In genomic region chr5:24474025-24474722, GRCm38 (mm10) we compare ENCODE assay signal across 8 mouse cellular contexts. TPM values are rescaled to one million over a fixed set of nuclear protein-coding genes. Genes with fewer than 3 reads are reported as not detected.
DNase-seq lines count a peak whose midpoint lies in the region; ATAC-seq and TF ChIP-seq lines count a peak whose summit lies in the region.

No protein-coding gene starts in this region.

- peak; percentile 40 to 42 for DNase-seq in cerebellum, postnatal 14 days
- no peak for DNase-seq in cerebellum, adult 9-11 months
- no peak for DNase-seq in spleen, adult 18-20 months
- no peak for DNase-seq in layer of hippocampus, postnatal 14 days (ENCODE audit: low spot score in 2 of 2)

- ATAC-seq in granulocyte monocyte progenitor cell, adult 5-6 weeks (replicated peaks; ENCODE audit: poor library complexity, severe bottlenecking), result peak; percentile 18; the same call in 1 of the 2 replicates
- no peak for ATAC-seq in liver, embryonic 12.5 days
- 0 out of 2 replicates have a peak, but pooled peaks have one; percentile 15 for ATAC-seq in neural tube, embryonic 13.5 days (ENCODE audit: low read depth)

- no peaks in the 10 kb centered on the region for H3K9me3 ChIP-seq in E14TG2a.4 (ENCODE audit: low read length)
- H3K9me3 ChIP-seq in liver, embryonic 12.5 days (replicated peaks), result no peaks in the 10 kb centered on the region
- H3K9me3 ChIP-seq in neural tube, embryonic 13.5 days, result no peaks in the 10 kb centered on the region

- 0 out of 2 replicates have a peak overlapping the region, but pooled peaks have one; percentile 10 for H3K9ac ChIP-seq in liver, embryonic 12.5 days
- H3K9ac ChIP-seq in neural tube, embryonic 13.5 days, result peak overlapping the region; percentile 69

- 7% methylated on average over 77 of the region's 77 CpGs for WGBS in liver, embryonic 12.5 days (ENCODE audit: insufficient replicate concordance)
- 3% methylated on average over 70 of the region's 77 CpGs for whole genome bisulfite sequencing in neural tube, embryonic 13.5 days

- peaks cover 26% of the 10 kb centered on the region for H3K27me3 ChIP-seq in E14TG2a.4 (ENCODE audit: insufficient read depth, low read length)
- H3K27me3 ChIP-seq in liver, embryonic 12.5 days (replicated peaks), result peaks cover 43% of the 10 kb centered on the region
- peaks cover 36% of the 10 kb centered on the region for H3K27me3 ChIP-seq in neural tube, embryonic 13.5 days

- H3K27ac ChIP-seq in liver, embryonic 12.5 days, result no peak overlapping the region
- 0 out of 2 replicates have a peak overlapping the region, but pooled peaks have one; percentile 13 for H3K27ac ChIP-seq in neural tube, embryonic 13.5 days (replicated peaks)

- no peak for TF ChIP-seq CTCF in E14TG2a.4 (conservative IDR thresholded peaks at IDR 0.05; ENCODE audit: low read length)

- H3K4me1 ChIP-seq in E14TG2a.4 (replicated peaks; ENCODE audit: low read depth, low read length), result peaks cover 58% of the 10 kb centered on the region
- H3K4me1 ChIP-seq in liver, embryonic 12.5 days, result peaks cover 41% of the 10 kb centered on the region
- H3K4me1 ChIP-seq in neural tube, embryonic 13.5 days (replicated peaks), result peaks cover 50% of the 10 kb centered on the region

- peak overlapping the region; percentile 83 for H3K4me3 ChIP-seq in E14TG2a.4 (replicated peaks; ENCODE audit: low read length)
- peak overlapping the region; percentile 46 for H3K4me3 ChIP-seq in liver, embryonic 12.5 days
- H3K4me3 ChIP-seq in neural tube, embryonic 13.5 days, result peak overlapping the region; percentile 41

- H3K4me2 ChIP-seq in liver, embryonic 12.5 days, result peak overlapping the region; percentile 68
- H3K4me2 ChIP-seq in neural tube, embryonic 13.5 days, result peak overlapping the region; percentile 70

- peaks cover 38% of the 10 kb centered on the region for H3K36me3 ChIP-seq in E14TG2a.4 (ENCODE audit: insufficient read depth, low read length)
- H3K36me3 ChIP-seq in liver, embryonic 12.5 days, result peaks cover 45% of the 10 kb centered on the region
- peaks cover 27% of the 10 kb centered on the region for H3K36me3 ChIP-seq in neural tube, embryonic 13.5 days

RNA-seq across cellular contexts. Expression of gene Agap3, which starts 22.2 kb away (rescaled TPM):
- total RNA-seq in granulocyte monocyte progenitor cell, adult 5-6 weeks (2014; fragmentation: Nextera tagmentation), result 21.5 and 26.8 TPM in 2 replicates
- 19.4 and 31.8 TPM in 2 replicates for total RNA-seq in granulocyte monocyte progenitor cell, adult 5-6 weeks (2017)
- 25.5 and 26.5 TPM in 2 replicates for polyA plus RNA-seq in liver, embryonic 12.5 days (2016; fragmentation: Nextera tagmentation; extraction: Ambion mirVana)
- 64.6 and 80.9 TPM in 2 replicates for polyA plus RNA-seq in neural tube, embryonic 13.5 days (2015; fragmentation: Nextera tagmentation; extraction: Ambion mirVana)
- 100 to 1,000 TPM; 540 to 568 TPM for total RNA-seq in layer of hippocampus, postnatal 14 days (2021)

RNA-seq across cellular contexts. Expression of gene Tmub1, which starts 26.5 kb away (rescaled TPM):
- 6.4 and 18.7 TPM in 2 replicates for total RNA-seq in granulocyte monocyte progenitor cell, adult 5-6 weeks (2014; fragmentation: Nextera tagmentation)
- total RNA-seq in granulocyte monocyte progenitor cell, adult 5-6 weeks (2017), result 8.8 and 11.1 TPM in 2 replicates
- 6.7 and 7.2 TPM in 2 replicates for polyA plus RNA-seq in liver, embryonic 12.5 days (2016; fragmentation: Nextera tagmentation; extraction: Ambion mirVana)
- polyA plus RNA-seq in neural tube, embryonic 13.5 days (2015; fragmentation: Nextera tagmentation; extraction: Ambion mirVana), result 51.2 TPM in 2 replicates
- total RNA-seq in layer of hippocampus, postnatal 14 days (2021), result 10 to 100 TPM; 23.1 to 27.5 TPM

RNA-seq across cellular contexts. Expression of gene Fastk, which starts 29.1 kb away (rescaled TPM):
- 53.8 and 75.7 TPM in 2 replicates for total RNA-seq in granulocyte monocyte progenitor cell, adult 5-6 weeks (2014; fragmentation: Nextera tagmentation)
- total RNA-seq in granulocyte monocyte progenitor cell, adult 5-6 weeks (2017), result 15.9 and 23.3 TPM in 2 replicates
- 72.4 and 78.0 TPM in 2 replicates for polyA plus RNA-seq in liver, embryonic 12.5 days (2016; fragmentation: Nextera tagmentation; extraction: Ambion mirVana)
- polyA plus RNA-seq in neural tube, embryonic 13.5 days (2015; fragmentation: Nextera tagmentation; extraction: Ambion mirVana), result 89.4 and 102 TPM in 2 replicates
- 100 to 1,000 TPM; 113 to 116 TPM for total RNA-seq in layer of hippocampus, postnatal 14 days (2021)

RNA-seq across cellular contexts. Expression of gene Slc4a2, which starts 50.5 kb away (rescaled TPM):
- total RNA-seq in granulocyte monocyte progenitor cell, adult 5-6 weeks (2014; fragmentation: Nextera tagmentation), result 20.9 and 28.9 TPM in 2 replicates
- total RNA-seq in granulocyte monocyte progenitor cell, adult 5-6 weeks (2017), result 13.5 and 29.3 TPM in 2 replicates
- polyA plus RNA-seq in liver, embryonic 12.5 days (2016; fragmentation: Nextera tagmentation; extraction: Ambion mirVana), result 16.2 and 16.6 TPM in 2 replicates
- polyA plus RNA-seq in neural tube, embryonic 13.5 days (2015; fragmentation: Nextera tagmentation; extraction: Ambion mirVana), result 18.5 and 24.6 TPM in 2 replicates
- total RNA-seq in layer of hippocampus, postnatal 14 days (2021), result 10 to 100 TPM; 33.0 to 45.8 TPM

RNA-seq across cellular contexts. Expression of gene Cdk5, which starts 50.8 kb away (rescaled TPM):
- total RNA-seq in granulocyte monocyte progenitor cell, adult 5-6 weeks (2014; fragmentation: Nextera tagmentation), result 24.4 and 36.9 TPM in 2 replicates
- total RNA-seq in granulocyte monocyte progenitor cell, adult 5-6 weeks (2017), result 20.7 and 22.4 TPM in 2 replicates
- polyA plus RNA-seq in liver, embryonic 12.5 days (2016; fragmentation: Nextera tagmentation; extraction: Ambion mirVana), result 13.0 and 14.1 TPM in 2 replicates
- 93.2 and 102 TPM in 2 replicates for polyA plus RNA-seq in neural tube, embryonic 13.5 days (2015; fragmentation: Nextera tagmentation; extraction: Ambion mirVana)
- 100 to 1,000 TPM; 127 to 133 TPM for total RNA-seq in layer of hippocampus, postnatal 14 days (2021)

Comparison
In these comparisons a context has a peak if more than half of its experiments do, and no peak if none do; other contexts are left out.
1. DNase-seq: peak in cerebellum, postnatal 14 days (2 of 2); none in cerebellum, adult 9-11 months (single experiment), spleen, adult 18-20 months (0 of 2) and layer of hippocampus, postnatal 14 days (0 of 2).
2. RNA of gene Agap3, which starts 22.2 kb away (total RNA-seq): 540 to 568 TPM in layer of hippocampus, postnatal 14 days; 19.4 to 31.8 TPM in granulocyte monocyte progenitor cell, adult 5-6 weeks; every median in the first group is over 10 times any median in the second.
3. Peak in every context shown above with its lines, with median percentiles within 50 percentile points of each other: H3K4me3 ChIP-seq.